Mouse (Mus musculus): ENCODE measurements around the gene Errfi1. TPM values are rescaled to one million over a fixed set of nuclear protein-coding genes. Genes with fewer than 3 reads are reported as not detected.

Errfi1 gene
- polyA plus RNA-seq, 1 experiment, result 17.2 TPM

DNA sequence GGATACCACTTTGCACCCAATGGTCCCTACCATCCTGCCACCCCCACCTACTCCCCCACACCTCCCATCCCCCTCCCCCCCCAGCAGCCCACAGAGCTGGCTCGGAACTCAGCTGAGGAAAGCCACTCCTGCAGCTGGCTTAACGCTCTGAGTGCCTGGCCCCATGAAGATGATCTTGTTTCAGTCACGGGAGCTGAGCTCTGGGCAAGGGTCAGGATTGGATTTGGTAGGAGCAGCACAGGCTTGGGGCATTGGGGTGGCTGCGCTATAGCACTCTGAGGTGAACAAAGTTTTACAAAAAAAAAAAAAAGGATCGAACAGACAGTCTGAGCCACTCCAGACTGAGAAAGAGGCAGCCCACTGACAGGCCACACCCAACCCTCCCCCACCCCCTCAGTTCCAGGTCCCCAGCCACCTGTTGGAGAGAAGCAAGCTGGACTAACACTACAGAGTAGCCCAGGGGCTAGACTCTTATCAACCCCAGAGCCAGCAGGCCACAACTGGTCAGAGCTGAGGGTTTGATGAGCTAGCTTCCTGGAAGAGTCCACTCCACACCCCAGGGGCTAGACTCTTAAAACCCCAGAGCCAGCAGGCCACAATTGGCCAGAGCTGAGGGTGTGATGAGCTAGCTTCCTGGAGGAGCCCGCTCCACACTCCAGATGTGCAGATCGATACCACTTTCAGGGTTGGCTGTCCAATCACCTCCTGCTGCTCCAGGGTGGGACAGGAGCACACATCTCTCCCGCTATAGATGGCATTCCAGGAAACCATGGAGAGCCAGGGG is 41.2 kb downstream of the Errfi1 start:
- Histone ChIP-seq H3K27ac (ENCODE audit: control insufficient read depth, insufficient read depth, low read length) (peak overlapping the region; percentile 98), H3K4me1 (replicated peaks; ENCODE audit: control insufficient read depth, insufficient read depth, low read length) (peaks cover 48% of the 10 kb centered on the region), H3K27me3 (ENCODE audit: control insufficient read depth, insufficient read depth, low read length) (no peaks in the 10 kb centered on the region), H3K36me3 (ENCODE audit: control insufficient read depth, insufficient read depth, low read length) (no peaks in the 10 kb centered on the region), H3K4me3 (ENCODE audit: control insufficient read depth, insufficient read depth, low read length) (no peak overlapping the region)
- TF ChIP-seq CTCF (IDR thresholded peaks at IDR 0.05; ENCODE audit: borderline replicate concordance, control insufficient read depth, extremely low read depth, insufficient read depth, low read length, poor library complexity) (no peak), POLR2A (IDR thresholded peaks at IDR 0.05; ENCODE audit: control insufficient read depth, extremely low read depth, insufficient read depth, low read length, poor library complexity) (no peak)
- WGBS, result 60% methylated on average over 8 of the region's 8 CpGs
- no peak for DNase-seq

DNA sequence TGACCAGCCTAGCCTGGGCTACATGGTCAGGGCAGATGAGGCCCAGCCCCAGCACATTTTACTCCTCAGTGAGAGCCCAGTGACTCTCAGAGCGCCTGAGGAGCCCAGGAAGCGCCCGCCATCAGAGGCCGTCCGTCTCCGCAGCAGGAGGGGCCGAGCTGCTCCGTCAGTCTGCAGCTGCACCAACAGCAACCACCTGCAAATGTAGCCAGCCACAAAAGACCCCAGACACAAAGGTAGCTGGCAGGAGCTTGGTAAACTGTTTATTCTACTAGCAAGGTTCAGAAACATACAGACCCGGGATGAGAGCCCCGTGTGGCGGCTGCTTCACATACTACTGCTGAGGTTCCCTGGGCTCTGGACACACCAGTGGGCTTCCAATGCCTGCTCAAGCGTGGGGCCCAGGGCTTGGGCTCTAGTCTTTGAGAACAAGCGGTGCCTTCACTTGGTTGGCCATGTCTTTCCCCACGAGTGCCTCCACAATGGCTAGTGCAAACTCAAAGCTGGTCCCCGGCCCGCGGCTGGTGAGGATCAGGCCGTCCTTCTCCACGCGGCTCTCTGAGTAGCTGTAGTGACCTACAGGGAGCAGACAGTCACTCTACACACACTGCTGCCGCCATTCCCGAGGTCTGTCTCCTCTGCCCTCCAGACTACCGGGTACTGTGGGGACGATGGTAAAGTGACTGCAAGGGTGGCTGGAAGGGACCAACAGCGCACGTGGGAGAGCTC is 43.3 kb downstream of the Errfi1 start:
- Histone ChIP-seq H3K4me3 (ENCODE audit: control insufficient read depth, insufficient read depth, low read length) (no peak overlapping the region), H3K27ac (ENCODE audit: control insufficient read depth, insufficient read depth, low read length) (peak overlapping the region; percentile 98), H3K27me3 (ENCODE audit: control insufficient read depth, insufficient read depth, low read length) (no peaks in the 10 kb centered on the region), H3K4me1 (replicated peaks; ENCODE audit: control insufficient read depth, insufficient read depth, low read length) (peaks cover 48% of the 10 kb centered on the region), H3K36me3 (ENCODE audit: control insufficient read depth, insufficient read depth, low read length) (no peaks in the 10 kb centered on the region)
- WGBS, result 58% methylated on average over 26 of the region's 26 CpGs
- TF ChIP-seq CTCF (IDR thresholded peaks at IDR 0.05; ENCODE audit: borderline replicate concordance, control insufficient read depth, extremely low read depth, insufficient read depth, low read length, poor library complexity), result no peak
- 0 out of 2 replicates have a peak, but pooled peaks have one; percentile 32 for TF ChIP-seq POLR2A (IDR thresholded peaks at IDR 0.05; ENCODE audit: control insufficient read depth, extremely low read depth, insufficient read depth, low read length, poor library complexity)
- peak; percentile 71 for DNase-seq

DNA sequence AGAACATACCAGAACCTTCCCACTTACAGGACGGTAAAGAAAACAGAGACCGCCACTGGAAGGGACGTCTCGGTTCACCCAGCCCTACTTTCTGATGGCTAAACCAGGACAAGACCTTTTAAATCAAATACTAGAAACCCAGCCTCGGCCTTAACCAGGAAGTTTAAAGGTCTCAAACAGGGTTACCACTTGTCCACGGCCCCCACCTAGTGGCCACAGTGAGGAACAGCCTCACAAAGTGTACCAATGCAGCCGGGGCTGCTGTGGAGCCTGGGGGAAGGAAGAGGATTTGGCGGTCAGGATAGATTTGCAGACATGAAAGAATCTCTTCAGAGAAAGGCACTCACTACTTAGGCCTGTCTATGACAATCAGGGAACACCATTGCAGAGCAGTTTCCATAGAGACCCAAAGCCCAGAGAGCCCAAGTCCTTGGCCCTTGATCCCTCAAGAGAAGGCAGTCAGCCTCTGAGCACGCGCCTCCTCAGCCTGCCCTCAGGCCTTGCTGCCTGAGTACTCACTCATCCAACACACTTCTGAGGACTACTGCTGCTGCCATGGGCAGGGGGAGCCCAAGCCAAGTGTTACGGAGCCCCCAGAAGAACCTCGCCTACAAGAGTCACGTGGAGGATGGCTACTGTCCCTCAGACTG is 45.1 kb downstream of the Errfi1 start:
- Histone ChIP-seq H3K27me3 (ENCODE audit: control insufficient read depth, insufficient read depth, low read length) (no peaks in the 10 kb centered on the region), H3K4me3 (ENCODE audit: control insufficient read depth, insufficient read depth, low read length) (no peak overlapping the region), H3K27ac (ENCODE audit: control insufficient read depth, insufficient read depth, low read length) (no peak overlapping the region), H3K36me3 (ENCODE audit: control insufficient read depth, insufficient read depth, low read length) (peaks cover 3% of the 10 kb centered on the region; the same call in 1 of the 2 replicates), H3K4me1 (replicated peaks; ENCODE audit: control insufficient read depth, insufficient read depth, low read length) (peaks cover 51% of the 10 kb centered on the region)
- DNase-seq, result peak; percentile 88
- 60% methylated on average over 13 of the region's 13 CpGs for WGBS
- TF ChIP-seq POLR2A (IDR thresholded peaks at IDR 0.05; ENCODE audit: control insufficient read depth, extremely low read depth, insufficient read depth, low read length, poor library complexity), result no peak
- TF ChIP-seq CTCF (IDR thresholded peaks at IDR 0.05; ENCODE audit: borderline replicate concordance, control insufficient read depth, extremely low read depth, insufficient read depth, low read length, poor library complexity), result peak; percentile 86; the same call in 1 of the 2 replicates

DNA sequence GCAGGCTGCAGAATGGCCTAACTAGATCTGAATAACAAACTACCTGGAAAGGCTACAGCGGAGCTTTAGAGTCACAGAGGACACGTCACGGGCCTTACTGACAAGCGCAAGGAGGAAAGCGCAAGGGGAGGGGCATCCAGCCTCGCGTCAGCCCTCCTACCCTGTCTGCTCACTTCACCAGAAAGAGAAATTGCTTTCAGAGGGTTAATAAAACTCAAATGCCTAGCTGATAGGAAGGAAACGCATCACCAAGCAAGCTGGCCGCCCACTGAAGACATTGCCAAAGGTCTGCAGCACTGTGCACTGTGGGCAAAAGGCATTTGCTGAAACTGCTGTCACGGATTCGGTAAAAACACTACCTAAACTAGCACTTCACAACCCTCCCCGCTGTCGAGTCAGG is 46.8 kb downstream of the Errfi1 start:
- Histone ChIP-seq H3K27ac (ENCODE audit: control insufficient read depth, insufficient read depth, low read length) (no peak overlapping the region), H3K36me3 (ENCODE audit: control insufficient read depth, insufficient read depth, low read length) (peaks cover 8% of the 10 kb centered on the region; the same call in 1 of the 2 replicates)
- DNase-seq, result no peak

DNA sequence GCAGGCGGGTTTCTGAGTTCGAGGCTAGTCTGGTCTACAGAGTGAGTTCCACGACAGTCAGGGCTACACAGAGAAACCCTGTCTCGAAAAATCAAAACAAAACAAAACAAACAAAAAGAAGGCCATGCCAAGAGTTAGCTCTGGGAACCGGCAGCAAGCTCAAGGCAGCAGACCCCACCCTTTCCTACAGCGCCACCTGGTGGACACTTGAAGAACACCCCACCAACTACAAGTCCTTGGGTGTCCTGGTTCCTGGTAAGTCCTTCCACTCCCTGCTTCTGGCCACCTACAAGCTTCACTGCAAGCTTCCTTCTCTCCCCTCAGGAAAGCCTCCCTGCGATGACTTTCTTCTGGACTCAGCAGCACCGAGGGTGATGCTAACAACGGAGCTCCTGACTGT is 47.9 kb downstream of the Errfi1 start:
- H3K36me3 ChIP-seq (ENCODE audit: control insufficient read depth, insufficient read depth, low read length), result peaks cover 8% of the 10 kb centered on the region; the same call in 1 of the 2 replicates
- peak; percentile 79 for DNase-seq

More for the DNA sequence above, 46.8 kb downstream of the Errfi1 start:
- peaks cover 40% of the 10 kb centered on the region for H3K4me1 ChIP-seq (replicated peaks; ENCODE audit: control insufficient read depth, insufficient read depth, low read length)
- H3K4me3 ChIP-seq (ENCODE audit: control insufficient read depth, insufficient read depth, low read length), result no peak overlapping the region
- TF ChIP-seq POLR2A (IDR thresholded peaks at IDR 0.05; ENCODE audit: control insufficient read depth, extremely low read depth, insufficient read depth, low read length, poor library complexity), result no peak
- no peak for TF ChIP-seq CTCF (IDR thresholded peaks at IDR 0.05; ENCODE audit: borderline replicate concordance, control insufficient read depth, extremely low read depth, insufficient read depth, low read length, poor library complexity)
- H3K27me3 ChIP-seq (ENCODE audit: control insufficient read depth, insufficient read depth, low read length), result no peaks in the 10 kb centered on the region
- 97% methylated on average over 13 of the region's 13 CpGs for WGBS

GRCm38 (mm10) chr4:150902062-150902461 is 48.3 kb downstream of the Errfi1 start:
- TF ChIP-seq POLR2A (IDR thresholded peaks at IDR 0.05; ENCODE audit: control insufficient read depth, extremely low read depth, insufficient read depth, low read length, poor library complexity), result no peak
- no peak for TF ChIP-seq CTCF (IDR thresholded peaks at IDR 0.05; ENCODE audit: borderline replicate concordance, control insufficient read depth, extremely low read depth, insufficient read depth, low read length, poor library complexity)
- DNase-seq, result no peak
- 93% methylated on average over 12 of the region's 12 CpGs for WGBS
- no peak overlapping the region for H3K4me3 ChIP-seq (ENCODE audit: control insufficient read depth, insufficient read depth, low read length)
- peaks cover 26% of the 10 kb centered on the region for H3K4me1 ChIP-seq (replicated peaks; ENCODE audit: control insufficient read depth, insufficient read depth, low read length)
- no peak overlapping the region for H3K27ac ChIP-seq (ENCODE audit: control insufficient read depth, insufficient read depth, low read length)
- H3K36me3 ChIP-seq (ENCODE audit: control insufficient read depth, insufficient read depth, low read length), result peaks cover 8% of the 10 kb centered on the region; the same call in 1 of the 2 replicates
- no peaks in the 10 kb centered on the region for H3K27me3 ChIP-seq (ENCODE audit: control insufficient read depth, insufficient read depth, low read length)

More for the DNA sequence above, 47.9 kb downstream of the Errfi1 start:
- H3K4me1 ChIP-seq (replicated peaks; ENCODE audit: control insufficient read depth, insufficient read depth, low read length), result peaks cover 28% of the 10 kb centered on the region
- H3K4me3 ChIP-seq (ENCODE audit: control insufficient read depth, insufficient read depth, low read length), result no peak overlapping the region
- TF ChIP-seq CTCF (IDR thresholded peaks at IDR 0.05; ENCODE audit: borderline replicate concordance, control insufficient read depth, extremely low read depth, insufficient read depth, low read length, poor library complexity) (peak; percentile 84), POLR2A (IDR thresholded peaks at IDR 0.05; ENCODE audit: control insufficient read depth, extremely low read depth, insufficient read depth, low read length, poor library complexity) (no peak)
- no peaks in the 10 kb centered on the region for H3K27me3 ChIP-seq (ENCODE audit: control insufficient read depth, insufficient read depth, low read length)
- H3K27ac ChIP-seq (ENCODE audit: control insufficient read depth, insufficient read depth, low read length), result no peak overlapping the region
- 65% methylated on average over 9 of the region's 9 CpGs for WGBS
